Mouse (Mus musculus) kidney, embryonic 14.5 days (tissue): ENCODE measurements around the gene Col4a5. TPM values are rescaled to one million over a fixed set of nuclear protein-coding genes. Genes with fewer than 3 reads are reported as not detected.

ENCODE experiments used
- polyA plus RNA-seq: library from polyadenylated mRNA; unstranded; fragments of >200 nt; fragmentation: Nextera tagmentation; extraction: Ambion mirVana; gene quantifications from 2 replicates; pipeline ENCODE4 v1.2.1, GENCODE M21; 2014

Gene Col4a5
- polyA plus RNA-seq, 1 experiment from 2014 or later: 21.0 TPM

Other genes with a start within 250 kb of the Col4a5 start
- 1.3 and 1.4 TPM in 2 replicates for gene Col4a6, start 1.3 kb upstream of the Col4a5 start, polyA plus RNA-seq
- 0.04 and 0.19 TPM in 2 replicates for gene Irs4, start 249.9 kb downstream of the Col4a5 start, polyA plus RNA-seq